Comparison of ENCODE assay signal across 8 mouse cellular contexts in genomic region chr8:120752082-120752452, GRCm38 (mm10). TPM values are rescaled to one million over a fixed set of nuclear protein-coding genes. Genes with fewer than 3 reads are reported as not detected.
A peak's percentile ranks its signal among the peaks of the same experiment; 100 is the strongest.
DNase-seq lines count a peak whose midpoint lies in the region; ATAC-seq and TF ChIP-seq lines count a peak whose summit lies in the region.

No protein-coding gene starts in this region.

- no peak overlapping the region for H3K4me3 ChIP-seq in bone marrow, adult 2 months (replicated peaks; ENCODE audit: control insufficient read depth, low read depth, low read length)
- peak overlapping the region; percentile 23 for H3K4me3 ChIP-seq in heart, embryonic 10.5 days

- H3K4me1 ChIP-seq in bone marrow, adult 2 months (ENCODE audit: control insufficient read depth, insufficient read depth, low read length): peaks cover 17% of the 10 kb centered on the region
- H3K4me1 ChIP-seq in heart, embryonic 10.5 days: peaks cover 47% of the 10 kb centered on the region

- peak overlapping the region; percentile 26; the same call in 1 of the 2 replicates for H3K27ac ChIP-seq in bone marrow, adult 2 months (ENCODE audit: control insufficient read depth, insufficient read depth, low read depth, low read length, poor library complexity)
- H3K27ac ChIP-seq in heart, embryonic 10.5 days: peak overlapping the region; percentile 72

- WGBS in bone marrow, adult 2 months: 3% methylated on average over 12 of the region's 12 CpGs
- WGBS in heart, embryonic 10.5 days: 5% methylated on average over 12 of the region's 12 CpGs

- TF ChIP-seq CTCF in bone marrow, adult 2 months (IDR thresholded peaks at IDR 0.05; ENCODE audit: control insufficient read depth, insufficient read depth, low read length): no peak

- intact Hi-C loops in left cerebral cortex, postnatal 14 days (cut with DNase I): no loop called here

- peak; percentile 6; the same call in 1 of the 2 replicates for ATAC-seq in megakaryocyte, adult 5-6 weeks (ENCODE audit: poor library complexity, severe bottlenecking)

- TF ChIP-seq POLR2A in bone marrow, adult 2 months (IDR thresholded peaks at IDR 0.05; ENCODE audit: borderline replicate concordance, control insufficient read depth, low read depth, low read length): no peak

- no peaks in the 10 kb centered on the region for H3K9me3 ChIP-seq in heart, embryonic 10.5 days

- H3K36me3 ChIP-seq in heart, embryonic 10.5 days: no peaks in the 10 kb centered on the region

- peaks cover 72% of the 10 kb centered on the region for H3K27me3 ChIP-seq in heart, embryonic 10.5 days (ENCODE audit: insufficient read depth, poor library complexity, severe bottlenecking)

- DNase-seq in ES-CJ7 (ENCODE audit: low read depth, low spot score): peak; percentile 21
- peak; percentile 84 for DNase-seq in heart, embryonic 10.5 days (ENCODE audit: low spot score)
- DNase-seq in kidney, postnatal 10 days: peak; percentile 84
- no peak for DNase-seq in cerebellum, postnatal 4 days (ENCODE audit: low spot score in 2 of 2)
- DNase-seq in cerebellum, postnatal 25 days: no peak
- DNase-seq in left cerebral cortex, postnatal 14 days (ENCODE audit: low spot score in 2 of 2): no peak

RNA-seq across cellular contexts. Expression of gene Irf8, which starts 15.9 kb away (rescaled TPM):
- 32.8 and 80.9 TPM in 2 replicates for polyA plus RNA-seq in bone marrow, adult 2 months (2011; ENCODE audit: insufficient read depth, insufficient read length, low replicate concordance, missing spikeins)
- polyA plus RNA-seq in heart, embryonic 10.5 days (2016; fragmentation: Nextera tagmentation; extraction: Ambion mirVana): 2.1 and 4.5 TPM in 2 replicates
- total RNA-seq in megakaryocyte, adult 5-6 weeks (2015): 167 and 175 TPM in 2 replicates
- total RNA-seq in megakaryocyte, adult 5-6 weeks (2017): 282 and 289 TPM in 2 replicates
- total RNA-seq in left cerebral cortex, postnatal 14 days (2021): 1 to 10 TPM; 3.9 to 5.2 TPM

Comparison
In these comparisons a context has a peak if more than half of its experiments do, and no peak if none do; other contexts are left out.
1. DNase-seq: peak in ES-CJ7 (single experiment), heart, embryonic 10.5 days (single experiment) and kidney, postnatal 10 days (single experiment); none in cerebellum, postnatal 4 days (0 of 2), cerebellum, postnatal 25 days (0 of 2) and left cerebral cortex, postnatal 14 days (0 of 2).
2. RNA of gene Irf8, which starts 15.9 kb away (total RNA-seq): 167 to 289 TPM in megakaryocyte, adult 5-6 weeks; 3.9 to 5.2 TPM in left cerebral cortex, postnatal 14 days; every median in the first group is over 10 times any median in the second.